Mouse (Mus musculus) CH12.LX (cell line): ENCODE results near the gene Jdp2.

Experiments used
- CTCF ChIP-seq, 2 experiments: IDR thresholded peaks in 1 of 2; conservative IDR thresholded peaks in 1 of 2; 2 replicates each; pipeline ENCODE4 v1.5.1; 2011 to 2012; ENCODE audit warnings: low read depth in 2 of 2, low read length in 2 of 2, improper control_type of control experiment in 1 of 2, inconsistent platforms in 1 of 2, mild to moderate bottlenecking in 1 of 2, moderate library complexity in 1 of 2
- JUND ChIP-seq: conservative IDR thresholded peaks from 2 replicates; pipeline ENCODE4 v1.6.1; 2011; ENCODE audit warnings: low read depth, low read length, improper control_type of control experiment
- MYC ChIP-seq: IDR thresholded peaks from 2 replicates; pipeline ENCODE4 v1.6.1; 2011; ENCODE audit warnings: low read depth, mild to moderate bottlenecking, improper control_type of control experiment, low read length
- POLR2A ChIP-seq: IDR thresholded peaks from 2 replicates; pipeline ENCODE4 v1.6.1; 2011; ENCODE audit warnings: low read depth, mild to moderate bottlenecking, improper control_type of control experiment, low read length
- POLR2AphosphoS2 ChIP-seq: IDR thresholded peaks from 2 replicates; pipeline ENCODE4 v1.6.1; 2011; ENCODE audit warnings: low read depth, low read length, improper control_type of control experiment
- SMC3 ChIP-seq: IDR thresholded peaks from 2 replicates; pipeline ENCODE4 v1.6.1; 2011; ENCODE audit warnings: low read depth, low read length, improper control_type of control experiment
- USF1 ChIP-seq: IDR thresholded peaks from 2 replicates; pipeline ENCODE4 v1.6.1; 2014; ENCODE audit warnings: low read depth, mild to moderate bottlenecking, inconsistent platforms, low read length, improper control_type of control experiment
- ZC3H11A ChIP-seq: IDR thresholded peaks from 2 replicates; pipeline ENCODE4 v1.6.1; 2012; ENCODE audit warnings: low read depth, mild to moderate bottlenecking, inconsistent platforms, low read length, improper control_type of control experiment
- ZMIZ1 ChIP-seq: IDR thresholded peaks from 2 replicates; pipeline ENCODE4 v1.6.1; 2012; ENCODE audit warnings: low read depth, mild to moderate bottlenecking, inconsistent platforms, low read length, improper control_type of control experiment

DNA sequence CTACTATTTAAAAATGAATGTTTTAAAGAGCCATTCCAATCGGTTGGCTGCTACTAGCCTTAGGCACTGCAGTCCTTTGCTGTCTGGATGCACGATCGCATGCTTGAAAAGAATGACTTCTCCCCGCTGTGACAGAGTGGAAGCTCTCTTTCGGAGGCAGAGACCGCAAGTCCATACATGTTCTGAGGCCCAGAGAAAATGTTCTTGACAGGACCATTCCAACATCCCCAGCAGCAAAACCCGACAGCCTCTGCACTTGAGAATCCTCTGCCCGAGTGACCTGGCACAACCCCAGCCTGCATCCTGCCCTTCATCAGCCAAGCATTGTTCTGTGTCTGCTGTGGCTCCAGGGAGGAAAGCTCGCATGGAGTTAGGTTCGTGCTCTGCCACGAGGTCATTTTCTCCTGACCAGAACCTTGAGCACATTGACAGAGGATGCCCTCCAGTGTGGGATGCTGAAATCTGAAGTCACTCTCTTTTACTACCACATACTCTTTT lies 13.0 kb upstream of the Jdp2 start:
- no peak for TF ChIP-seq MYC
- no peak for TF ChIP-seq CTCF (conservative IDR thresholded peaks at IDR 0.05 in 1 of 2, IDR thresholded peaks at IDR 0.05 in 1 of 2; ENCODE audit: low read depth in 2 of 2, low read length in 2 of 2)
- TF ChIP-seq USF1, result no peak
- no peak for TF ChIP-seq POLR2A
- TF ChIP-seq POLR2AphosphoS2, result no peak
- no peak for TF ChIP-seq ZC3H11A
- TF ChIP-seq JUND, result no peak
- TF ChIP-seq SMC3, result no peak
- TF ChIP-seq ZMIZ1, result no peak
